Mouse (Mus musculus) spleen, adult 2 months (tissue): ENCODE data around the gene Slc1a5. TPM values are rescaled to one million over a fixed set of nuclear protein-coding genes. Genes with fewer than 3 reads are reported as not detected.

Source experiments
- DNase-seq, 2 experiments: peaks; one replicate each; pipeline versions ENCODE4 v3.0.0 to v3.0.0-alpha.2; 2012 to 2021; ENCODE audit warnings: low spot score in 2 of 2, low read depth in 1 of 2
- H3K27ac ChIP-seq: fragments of 200-500 bp; 2 replicates; pipeline ENCODE4 v1.5.1; 2012; ENCODE audit warnings: low read length, inconsistent platforms; ENCODE audit not compliant: insufficient read depth
- H3K27me3 ChIP-seq: fragments of 200-500 bp; 2 replicates; pipeline ENCODE4 v1.6.1; 2012; ENCODE audit warnings: mild to moderate bottlenecking, moderate library complexity, low read length, inconsistent platforms; ENCODE audit not compliant: control insufficient read depth, insufficient read depth
- H3K36me3 ChIP-seq: fragments of 200-500 bp; 2 replicates; pipeline ENCODE4 v1.6.1; 2012; ENCODE audit warnings: mild to moderate bottlenecking, low read length, inconsistent platforms; ENCODE audit not compliant: control insufficient read depth, insufficient read depth
- H3K4me1 ChIP-seq: fragments of 200-500 bp; 2 replicates; pipeline ENCODE4 v1.6.1; 2011; ENCODE audit warnings: inconsistent platforms; ENCODE audit not compliant: control insufficient read depth, insufficient read depth, insufficient read length
- H3K4me3 ChIP-seq: fragments of 200-500 bp; 2 replicates; pipeline ENCODE4 v1.5.1; 2011; ENCODE audit warnings: mild to moderate bottlenecking, inconsistent platforms; ENCODE audit not compliant: insufficient read depth, insufficient read length; ENCODE audit errors: extremely low read depth
- CTCF ChIP-seq: fragments of 200-500 bp; IDR thresholded peaks from 2 replicates; pipeline ENCODE4 v1.5.1; 2011; ENCODE audit warnings: mild to moderate bottlenecking, inconsistent platforms; ENCODE audit not compliant: insufficient read depth, insufficient read length, insufficient replicate concordance; ENCODE audit errors: extremely low read depth
- POLR2A ChIP-seq: fragments of 200-500 bp; IDR thresholded peaks from 2 replicates; pipeline ENCODE4 v1.6.1; 2011; ENCODE audit warnings: low read depth, low read length, inconsistent platforms
- WGBS: fragments of 180-500 bp; shearing (Covaris S2); methylation state at CpG from one replicate; pipeline ENCODE4 v1.1.7; 2018; 5-methylcytosine and 5-hydroxymethylcytosine counted together
- polyA plus RNA-seq: library from polyadenylated mRNA; depleted of rRNA; stranded (reverse); fragments of >200 nt; gene quantifications from 2 replicates; pipeline ENCODE4 v1.2.3, GENCODE M21; 2012

The Slc1a5 gene
- polyA plus RNA-seq, 1 experiment: 152 TPM

DNA sequence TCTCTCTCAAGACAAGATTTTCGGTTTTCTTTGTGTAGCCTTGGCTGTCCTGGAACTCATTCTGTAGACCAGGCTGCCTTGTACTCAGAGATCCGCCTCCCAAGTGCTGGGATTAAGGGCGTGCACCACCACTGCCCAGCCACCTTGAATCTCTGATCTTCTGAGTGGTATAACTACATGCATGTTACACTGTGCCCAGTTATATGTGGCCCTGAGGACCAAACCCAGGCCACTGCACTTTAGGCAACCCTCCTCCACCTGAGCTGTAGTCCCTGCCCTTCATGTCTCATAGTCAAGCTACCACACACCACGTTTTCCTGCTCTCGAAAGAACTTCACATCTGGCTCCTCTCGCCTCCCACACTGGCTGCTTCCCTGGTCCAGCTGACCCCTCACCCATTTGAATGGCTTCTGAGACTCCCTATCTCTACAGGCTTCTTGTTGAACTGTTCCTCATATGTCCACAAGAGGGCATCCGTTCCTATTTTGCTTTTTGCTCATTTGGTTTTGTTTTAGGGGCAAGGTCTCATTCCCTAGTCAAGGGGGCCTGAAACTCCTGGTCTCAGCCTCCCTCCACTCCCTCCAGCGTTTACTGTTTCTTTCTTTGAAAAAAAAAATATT, 23.4 kb downstream of the Slc1a5 start:
- no peak overlapping the region for H3K4me3 ChIP-seq

DNA sequence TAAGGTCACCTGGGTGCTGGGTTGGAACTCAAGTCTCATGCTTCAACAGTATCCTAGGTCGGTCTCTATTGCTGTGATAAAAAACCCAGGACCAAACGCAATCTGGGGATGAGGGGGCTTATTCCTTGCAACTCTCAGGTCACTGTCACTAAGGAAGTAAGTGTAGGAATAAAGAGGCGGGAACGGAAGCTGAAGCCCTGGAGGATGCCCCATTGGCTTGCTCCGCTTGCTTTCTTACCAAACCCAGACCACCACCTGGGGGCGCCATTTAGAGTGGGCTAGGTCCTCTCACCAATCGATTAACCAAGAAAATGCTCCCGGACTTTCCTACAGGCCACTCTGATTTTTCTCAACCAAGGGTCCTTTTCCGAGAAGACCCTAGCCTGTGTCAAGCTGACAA, 26.8 kb downstream of the Slc1a5 start:
- DNase-seq: no peak
- Histone ChIP-seq H3K27ac (no peak overlapping the region), H3K27me3 (no peaks in the 10 kb centered on the region), H3K4me1 (no peaks in the 10 kb centered on the region; the same call in 1 of the 2 replicates), H3K4me3 (no peak overlapping the region), H3K36me3 (peaks cover 12% of the 10 kb centered on the region)
- 86% methylated on average over 9 of the region's 9 CpGs for WGBS
- TF ChIP-seq CTCF (peak; percentile 26; the same call in 1 of the 2 replicates), POLR2A (no peak)

More for the DNA sequence above, 23.4 kb downstream of the Slc1a5 start:
- DNase-seq: no peak
- Histone ChIP-seq H3K27me3 (no peaks in the 10 kb centered on the region), H3K4me1 (no peaks in the 10 kb centered on the region), H3K27ac (no peak overlapping the region), H3K36me3 (no peaks in the 10 kb centered on the region)
- TF ChIP-seq POLR2A: no peak
- TF ChIP-seq CTCF: peak; percentile 16; the same call in 1 of the 2 replicates
- WGBS: 32% methylated on average over 8 of the region's 8 CpGs

DNA sequence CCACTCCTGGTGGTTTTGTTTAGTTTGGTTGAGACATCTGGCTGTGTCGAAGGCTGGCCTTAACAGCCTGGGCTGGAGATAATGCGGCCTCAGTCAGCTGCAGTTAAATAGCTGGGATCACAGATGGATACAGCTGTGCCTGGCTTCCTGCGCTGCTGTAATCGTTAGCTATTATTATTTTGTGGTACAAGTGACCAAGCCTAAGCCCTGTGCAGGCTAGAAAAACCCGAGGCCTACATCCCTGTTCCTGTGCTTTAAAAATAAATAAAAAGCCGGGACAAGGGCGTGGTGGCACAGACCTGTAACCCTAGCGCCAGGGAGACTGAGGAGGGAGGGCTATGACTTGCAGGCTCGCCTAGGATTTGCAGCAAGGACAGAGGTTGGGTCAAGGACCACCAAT, 27.5 kb downstream of the Slc1a5 start:
- H3K4me1 ChIP-seq: no peaks in the 10 kb centered on the region; the same call in 1 of the 2 replicates
- WGBS: 94% methylated on average over 9 of the region's 9 CpGs
- peaks cover 12% of the 10 kb centered on the region for H3K36me3 ChIP-seq
- H3K27me3 ChIP-seq: no peaks in the 10 kb centered on the region
- DNase-seq: no peak
- TF ChIP-seq CTCF (no peak), POLR2A (no peak)
- H3K4me3 ChIP-seq: no peak overlapping the region
- no peak overlapping the region for H3K27ac ChIP-seq

DNA sequence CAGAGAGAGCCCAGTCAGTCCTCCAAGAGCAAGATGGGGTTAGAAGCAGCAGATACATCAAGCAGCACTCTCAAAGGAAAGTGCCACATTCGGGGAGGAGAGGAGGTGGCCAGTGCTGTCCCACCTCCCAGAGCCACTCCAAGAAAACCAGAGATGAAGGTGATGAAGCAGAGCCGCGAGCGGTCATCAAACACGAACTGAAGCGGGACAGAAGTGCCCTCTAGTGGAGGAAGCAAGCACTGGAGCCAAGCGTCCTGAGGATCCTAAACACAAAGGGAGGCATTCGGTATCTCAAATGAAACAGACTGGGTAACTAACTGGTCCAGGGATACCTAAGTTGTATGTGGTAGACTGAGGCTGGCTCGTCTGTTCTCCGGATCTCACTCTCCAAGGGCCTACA, 28.6 kb downstream of the Slc1a5 start:
- DNase-seq: peak in 1 of 2 experiments; percentile 38
- H3K4me3 ChIP-seq: no peak overlapping the region
- WGBS: 56% methylated on average over 10 of the region's 10 CpGs
- H3K27ac ChIP-seq: no peak overlapping the region
- TF ChIP-seq POLR2A (no peak), CTCF (peak; percentile 75; the same call in 1 of the 2 replicates)
- H3K36me3 ChIP-seq: peaks cover 12% of the 10 kb centered on the region
- no peaks in the 10 kb centered on the region; the same call in 1 of the 2 replicates for H3K4me1 ChIP-seq
- H3K27me3 ChIP-seq: no peaks in the 10 kb centered on the region

DNA sequence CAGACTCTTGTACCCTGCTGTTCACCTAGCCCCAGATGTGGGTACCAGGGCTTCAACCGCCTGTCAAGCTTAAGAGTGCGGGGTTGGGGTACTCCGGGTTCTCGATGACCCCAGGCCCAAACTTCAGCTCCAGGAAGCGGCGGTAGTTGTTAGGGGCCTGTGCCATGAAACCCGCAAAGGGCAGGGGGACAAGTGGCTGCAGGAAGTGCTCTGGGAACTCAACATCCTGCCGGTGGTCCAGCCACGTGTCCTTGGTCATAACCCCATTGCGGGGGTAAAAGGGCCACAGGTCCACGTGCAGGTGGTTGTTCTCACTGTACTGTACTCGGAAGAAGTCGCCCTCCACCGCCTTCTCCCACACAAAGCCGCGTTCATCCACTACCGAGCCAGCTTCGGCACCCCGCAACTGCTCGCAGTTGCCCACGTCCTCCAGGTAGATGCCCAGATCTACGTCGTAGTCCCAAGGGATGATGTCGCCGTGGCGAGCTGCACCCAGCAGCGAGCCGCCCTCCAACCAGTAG, 29.3 kb downstream of the Slc1a5 start:
- Histone ChIP-seq H3K27me3 (no peaks in the 10 kb centered on the region), H3K4me3 (no peak overlapping the region), H3K4me1 (no peaks in the 10 kb centered on the region; the same call in 1 of the 2 replicates), H3K36me3 (peaks cover 12% of the 10 kb centered on the region), H3K27ac (no peak overlapping the region)
- TF ChIP-seq POLR2A (no peak), CTCF (no peak)
- DNase-seq: no peak
- WGBS: 95% methylated on average over 28 of the region's 28 CpGs

DNA sequence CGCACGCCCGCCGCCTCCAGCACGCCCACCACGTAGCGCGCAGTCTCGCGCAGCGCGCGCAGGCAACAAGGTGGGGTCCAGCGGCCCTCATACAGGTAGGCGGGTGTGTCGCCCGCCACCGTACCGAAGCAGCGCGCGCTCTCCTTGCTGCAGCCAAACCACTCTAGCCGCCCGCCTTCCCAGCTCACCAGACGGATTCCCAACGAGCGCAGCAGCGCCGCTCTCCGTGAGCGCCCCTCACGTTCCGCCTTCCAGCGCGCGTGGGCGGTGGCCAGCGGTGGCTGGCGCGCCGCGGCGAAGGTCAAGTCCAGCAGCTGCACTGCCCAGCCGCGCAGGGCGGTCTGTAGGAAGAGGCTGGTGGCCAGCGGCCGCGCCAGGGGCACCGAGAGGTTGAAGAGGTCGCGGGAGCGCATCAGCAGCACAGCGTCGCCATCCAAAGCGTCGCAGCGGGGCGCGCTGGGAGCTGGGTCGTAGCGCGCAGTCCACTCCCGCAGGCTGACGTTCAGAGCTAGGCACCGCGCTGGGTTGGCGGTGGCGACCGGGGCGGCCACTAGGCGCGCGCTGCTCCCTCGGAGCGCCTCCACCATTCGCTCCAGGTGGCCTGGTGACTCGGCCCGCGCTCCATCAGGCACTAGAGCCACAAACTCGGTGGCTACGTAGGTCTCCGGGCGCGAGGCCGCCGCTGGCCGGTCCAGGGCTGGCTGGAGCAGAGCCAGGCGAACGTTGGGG, 29.9 kb downstream of the Slc1a5 start:
- peaks cover 12% of the 10 kb centered on the region for H3K36me3 ChIP-seq
- H3K4me1 ChIP-seq: no peaks in the 10 kb centered on the region; the same call in 1 of the 2 replicates
- H3K27me3 ChIP-seq: no peaks in the 10 kb centered on the region
- TF ChIP-seq CTCF (no peak), POLR2A (no peak)
- no peak for DNase-seq
- 94% methylated on average over 90 of the region's 90 CpGs for WGBS
- H3K27ac ChIP-seq: no peak overlapping the region
- no peak overlapping the region for H3K4me3 ChIP-seq
